Mouse (Mus musculus) left cerebral cortex, adult 2 months (tissue): ENCODE measurements around the gene Gm6871. TPM values are rescaled to one million over a fixed set of nuclear protein-coding genes. Genes with fewer than 3 reads are reported as not detected.
A peak's percentile ranks its signal among the peaks of the same experiment; 100 is the strongest.
"Not testable (repeated sequence)": the region's sequence is repeated elsewhere in the genome, so short reads cannot be mapped to it uniquely, and the experiment has no call there.

Source experiments
- DNase-seq, 2 experiments: peaks; one replicate each; pipeline ENCODE4 v3.0.0; 2021 to 2022; ENCODE audit warnings: low spot score in 2 of 2, mixed read lengths in 1 of 2; ENCODE audit errors: extremely low spot score in 1 of 2
- H3K27ac ChIP-seq: fragments of 200-600 bp; 2 replicates; pipeline ENCODE4 v1.8.1; 2022
- H3K4me3 ChIP-seq: fragments of 200-600 bp; 2 replicates; pipeline ENCODE4 v1.8.1; 2022
- CTCF ChIP-seq: fragments of 200-600 bp; IDR thresholded peaks from 2 replicates; pipeline ENCODE4 v1.8.1; 2022; ENCODE audit warnings: antibody characterized with exemption, mild to moderate bottlenecking, moderate library complexity
- intact Hi-C: fragments of 180-260 bp; cut with DNase I; formaldehyde crosslinking; loops from one replicate; pipeline ENCODE4 v1.15.1; 2025
- long read RNA-seq, 2 experiments: library from polyadenylated mRNA; stranded (forward); transcript quantifications; one replicate each; pipeline ENCODE4 v2.0.0; 2021; ENCODE audit warnings: borderline mapping rate in 2 of 2
- total RNA-seq, 2 experiments: library from RNA; stranded (reverse); gene quantifications; 2 replicates each; pipeline ENCODE4 v1.2.3; 2021

Gene Gm6871
- total RNA-seq = not detected
- long read RNA-seq, experiment 1 = 0 reads
- long read RNA-seq, experiment 2 = 0 reads

GRCm38 (mm10) chr7:41573562-41573961 lies at the start of gene Gm6871:
TSS of gene Gm6871 (minus strand) at chr7:41573662.
- H3K27ac ChIP-seq, DNase-seq, intact Hi-C loops, H3K4me3 ChIP-seq: not testable (repeated sequence)

GRCm38 (mm10) chr7:41616241-41616640 lies 42.8 kb upstream of the Gm6871 start:
- H3K4me3 ChIP-seq, H3K27ac ChIP-seq, intact Hi-C loops, DNase-seq: not testable (repeated sequence)

DNA sequence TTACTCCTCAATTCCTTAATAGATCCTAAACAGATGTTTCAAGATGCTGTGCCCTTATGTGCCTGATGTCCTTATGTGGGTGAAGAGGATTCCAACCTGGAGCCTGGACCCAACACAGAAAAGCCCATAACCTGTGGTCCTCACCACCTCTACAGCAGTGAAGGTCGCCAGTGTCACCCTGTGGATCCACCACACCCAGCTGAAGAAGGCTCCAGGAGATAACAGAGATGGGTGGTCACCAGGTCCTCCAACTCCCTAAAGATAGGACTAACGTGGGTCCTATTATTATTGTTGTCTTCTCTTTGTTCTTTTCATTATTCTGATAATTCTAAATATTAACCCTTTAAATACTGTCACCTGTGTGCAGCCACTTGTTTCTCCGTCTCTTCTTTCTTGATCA lies 38.2 kb upstream of the Gm6871 start:
- Histone ChIP-seq H3K27ac (no peak overlapping the region), H3K4me3 (no peak overlapping the region)
- DNase-seq = no peak
- intact Hi-C loops = no loop called here
- no peak for TF ChIP-seq CTCF

- intact Hi-C loops = loop anchor here (1.0 kb wide), 2 partner anchors 32 to 101 kb away; partner anchors contain the start of genes AW146154 and Gm20449
- no peak overlapping the region for H3K27ac ChIP-seq
These were observed 26.6 kb upstream of the Gm6871 start for GRCm38 (mm10) chr7:41599932-41600548.

DNA sequence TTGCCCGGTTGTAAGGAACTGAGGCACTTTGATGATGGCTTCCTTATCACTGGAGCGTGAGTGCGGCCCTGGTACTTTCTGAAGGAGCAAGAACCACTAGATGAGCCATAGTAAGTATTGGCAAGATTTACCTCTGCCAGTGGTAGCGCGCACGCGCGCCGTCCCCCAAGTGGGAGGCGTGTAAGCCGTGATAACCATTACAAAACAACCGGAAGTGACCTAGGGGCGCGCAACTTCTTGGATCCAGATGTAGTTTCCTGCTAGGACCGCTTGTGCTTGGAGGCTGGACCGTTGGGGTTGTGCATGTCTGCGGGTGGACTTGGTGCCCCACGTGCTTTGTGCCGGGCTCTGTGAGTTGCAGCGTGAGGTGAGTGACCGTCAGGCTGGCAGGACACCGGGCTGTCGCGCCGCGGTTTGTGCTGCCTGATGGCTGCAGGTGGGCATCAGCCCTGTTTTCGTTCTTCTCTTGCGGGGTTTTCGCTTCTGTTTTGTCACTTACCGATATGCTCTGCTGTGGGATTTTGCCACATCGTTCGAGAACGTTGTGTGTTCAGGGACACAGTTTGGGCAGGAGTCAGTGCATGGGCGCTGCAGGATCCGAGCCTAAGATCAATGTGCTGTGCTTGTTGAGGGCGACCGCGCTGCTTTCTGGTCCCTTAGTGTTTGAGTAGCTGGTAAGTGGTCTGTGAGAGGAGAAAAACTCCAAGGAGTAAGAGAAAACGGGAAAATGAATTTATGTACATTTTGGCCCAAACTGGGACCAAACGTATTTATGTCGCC lies 25.8 kb upstream of the Gm6871 start, which contains the start of gene 2610021A01Rik:
Gene 2610021A01Rik, plus strand, starts transcription at position 197 of the 780 bp plus-strand sequence.
- Histone ChIP-seq H3K4me3 (peak within 1 kb of the TSS; percentile 74), H3K27ac (peak within 1 kb of the TSS; percentile 70)
- DNase-seq = peak; percentile 89 to 92
- TF ChIP-seq CTCF = no peak; the same call in 1 of the 2 replicates
- intact Hi-C loops = loop anchor here (1.0 kb wide), 2 partner anchors 33 to 100 kb away; partner anchors contain the start of genes AW146154 and Gm20449

More at GRCm38 (mm10) chr7:41599932-41600548, 26.6 kb upstream of the Gm6871 start:
- H3K4me3 ChIP-seq = peak overlapping the region; percentile 74
- peak; percentile 31 for TF ChIP-seq CTCF
- no peak for DNase-seq

DNA sequence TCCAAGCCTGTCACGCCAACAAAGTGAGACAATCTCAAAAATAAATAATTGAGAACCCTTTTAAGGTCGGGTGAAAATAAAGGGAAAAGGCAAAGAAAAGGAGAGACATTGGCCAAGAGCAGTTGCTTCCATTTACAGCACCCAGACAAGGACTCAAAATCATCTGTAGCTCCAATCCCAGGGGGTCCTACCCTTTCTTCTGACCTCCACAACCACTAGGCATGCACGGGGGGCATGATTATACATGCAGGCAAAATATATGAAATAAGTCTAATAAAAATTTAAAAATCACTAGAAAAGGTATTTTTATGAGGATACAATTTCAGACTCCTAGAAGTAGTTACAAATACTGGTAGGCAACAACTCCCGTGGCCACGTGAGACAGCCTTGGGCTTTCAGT lies 25.2 kb upstream of the Gm6871 start:
- no peak for TF ChIP-seq CTCF
- intact Hi-C loops = loop anchor here (1.0 kb wide), 2 partner anchors 34 to 99 kb away; partner anchors contain the start of genes AW146154 and Gm20449
- H3K27ac ChIP-seq = peak overlapping the region; percentile 70
- DNase-seq = no peak
- H3K4me3 ChIP-seq = peak overlapping the region; percentile 74

GRCm38 (mm10) chr7:41587831-41588230 lies 14.4 kb upstream of the Gm6871 start:
- DNase-seq, H3K27ac ChIP-seq, intact Hi-C loops, H3K4me3 ChIP-seq: not testable (repeated sequence)

GRCm38 (mm10) chr7:41582028-41582427 lies 8.6 kb upstream of the Gm6871 start:
- intact Hi-C loops = no loop called here

DNA sequence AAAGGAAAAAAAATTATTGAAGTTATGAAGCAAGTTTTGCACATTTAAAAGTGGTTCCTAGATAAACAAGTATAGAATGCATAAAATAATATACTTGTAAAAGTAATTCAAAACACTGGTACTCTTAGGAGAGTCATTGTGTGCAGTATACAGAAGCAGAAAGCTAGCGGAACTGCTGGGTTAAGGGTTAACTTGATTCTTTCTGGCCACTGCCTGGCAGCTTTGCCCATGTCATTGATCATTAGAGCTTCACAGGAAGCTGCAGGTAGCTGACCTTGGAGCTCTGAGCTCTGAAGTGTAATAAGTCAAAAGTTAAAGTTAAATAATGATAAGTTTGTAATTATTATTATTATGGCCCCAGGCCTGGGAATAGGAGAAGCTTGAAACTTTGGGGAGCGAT lies 4.5 kb upstream of the Gm6871 start:
- TF ChIP-seq CTCF = no peak
- H3K27ac ChIP-seq = no peak overlapping the region
- H3K4me3 ChIP-seq = no peak overlapping the region
- no peak for DNase-seq
- intact Hi-C loops = no loop called here

More at GRCm38 (mm10) chr7:41582028-41582427, 8.6 kb upstream of the Gm6871 start:
- no peak overlapping the region for H3K27ac ChIP-seq
- DNase-seq = no peak
- H3K4me3 ChIP-seq = no peak overlapping the region
- no peak for TF ChIP-seq CTCF

- Histone ChIP-seq H3K27ac (no peak overlapping the region), H3K4me3 (no peak overlapping the region)
- intact Hi-C loops = no loop called here
- no peak for DNase-seq
- no peak for TF ChIP-seq CTCF
These were observed 12.8 kb downstream of the Gm6871 start for GRCm38 (mm10) chr7:41560681-41561080.

GRCm38 (mm10) chr7:41512672-41513071 lies 60.8 kb downstream of the Gm6871 start:
- Histone ChIP-seq H3K27ac (no peak overlapping the region), H3K4me3 (no peak overlapping the region)
- intact Hi-C loops = no loop called here
- DNase-seq = no peak
- no peak for TF ChIP-seq CTCF

DNA sequence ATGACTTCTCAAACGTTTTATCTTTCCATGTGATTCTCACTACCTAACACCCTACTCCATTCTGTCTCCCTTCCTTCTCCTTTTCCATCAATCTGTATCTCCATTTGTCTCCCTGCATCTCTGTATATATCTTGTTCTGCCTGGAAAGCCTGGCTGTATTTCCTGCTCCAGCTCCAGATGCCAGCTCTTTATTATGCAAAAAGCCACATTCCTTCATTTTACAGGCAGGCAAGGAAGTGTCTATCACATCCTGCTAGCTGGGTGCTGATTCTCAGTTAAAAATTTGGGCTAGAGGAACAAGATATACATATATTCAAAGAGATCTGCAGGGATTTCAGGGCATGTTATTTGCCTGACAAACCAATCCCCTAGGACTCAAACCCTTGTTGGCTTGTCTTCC lies 61.3 kb downstream of the Gm6871 start:
- no peak overlapping the region for H3K4me3 ChIP-seq
- no peak for TF ChIP-seq CTCF
- no peak for DNase-seq
- no peak overlapping the region for H3K27ac ChIP-seq
- intact Hi-C loops = no loop called here
